Mouse (Mus musculus): Measurements from ENCODE around the gene Tomm20. TPM values are rescaled to one million over a fixed set of nuclear protein-coding genes. Genes with fewer than 3 reads are reported as not detected.

Tomm20 gene
- total and polyA plus RNA-seq, 2 experiments: 22.6 to 233 TPM

DNA sequence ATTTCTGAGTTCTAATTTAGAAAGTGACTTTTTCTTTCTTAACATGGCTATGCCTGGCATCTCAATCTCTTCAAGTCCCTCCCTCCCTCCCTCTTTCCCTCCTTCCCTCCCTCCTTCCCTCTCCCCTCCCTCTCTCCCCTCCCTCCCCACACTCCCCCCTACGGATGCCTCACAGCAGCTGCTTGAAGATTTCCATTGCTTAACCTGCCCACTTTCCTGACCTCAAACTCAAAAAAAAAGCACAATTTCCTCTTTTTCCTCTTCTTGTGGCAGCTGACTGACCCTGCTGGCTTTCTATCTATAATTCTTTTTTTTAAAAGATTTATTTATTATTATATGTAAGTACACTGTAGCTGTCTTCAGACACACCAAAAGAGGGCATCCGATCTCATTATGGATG lies 44.6 kb downstream of the Tomm20 start:
- Histone ChIP-seq H3K79me2 (ENCODE audit: control insufficient read depth, insufficient read depth, low read length) (no peaks in the 10 kb centered on the region), H3K4me3 (ENCODE audit: insufficient read depth, low read depth, low read length) (no peak overlapping the region), H3K4me1 (ENCODE audit: control insufficient read depth, insufficient read depth, low read length) (peaks cover 14% of the 10 kb centered on the region), H3K9ac (ENCODE audit: low read depth, low read length) (no peak overlapping the region), H3K27me3 (ENCODE audit: control insufficient read depth, insufficient read depth, low read length) (no peaks in the 10 kb centered on the region), H3K36me3 (ENCODE audit: control insufficient read depth, insufficient read depth, low read length) (no peaks in the 10 kb centered on the region), H3K27ac (replicated peaks; ENCODE audit: insufficient read depth, low read depth, low read length) (no peak overlapping the region)
- TF ChIP-seq CTCF (IDR thresholded peaks at IDR 0.05; ENCODE audit: low read depth, low read length) (no peak), POLR2A (IDR thresholded peaks at IDR 0.05; ENCODE audit: extremely low read depth, insufficient read depth, low read length) (no peak)
- 72% methylated on average over 2 of the region's 2 CpGs for WGBS
- no peak for DNase-seq (ENCODE audit: extremely low read depth, low read depth, low spot score)

- Histone ChIP-seq H3K27ac (replicated peaks; ENCODE audit: insufficient read depth, low read depth, low read length) (no peak overlapping the region), H3K4me3 (ENCODE audit: insufficient read depth, low read depth, low read length) (no peak overlapping the region), H3K79me2 (ENCODE audit: control insufficient read depth, insufficient read depth, low read length) (no peaks in the 10 kb centered on the region), H3K9ac (ENCODE audit: low read depth, low read length) (no peak overlapping the region), H3K27me3 (ENCODE audit: control insufficient read depth, insufficient read depth, low read length) (no peaks in the 10 kb centered on the region), H3K4me1 (ENCODE audit: control insufficient read depth, insufficient read depth, low read length) (no peaks in the 10 kb centered on the region), H3K36me3 (ENCODE audit: control insufficient read depth, insufficient read depth, low read length) (no peaks in the 10 kb centered on the region)
- 68% methylated on average over 6 of the region's 6 CpGs for WGBS
- TF ChIP-seq POLR2A (IDR thresholded peaks at IDR 0.05; ENCODE audit: extremely low read depth, insufficient read depth, low read length): no peak
- no peak for TF ChIP-seq CTCF (IDR thresholded peaks at IDR 0.05; ENCODE audit: low read depth, low read length)
- no peak for DNase-seq (ENCODE audit: extremely low read depth, low read depth, low spot score)
These were observed 50.5 kb downstream of the Tomm20 start for GRCm38 (mm10) chr8:126895133-126895532.

DNA sequence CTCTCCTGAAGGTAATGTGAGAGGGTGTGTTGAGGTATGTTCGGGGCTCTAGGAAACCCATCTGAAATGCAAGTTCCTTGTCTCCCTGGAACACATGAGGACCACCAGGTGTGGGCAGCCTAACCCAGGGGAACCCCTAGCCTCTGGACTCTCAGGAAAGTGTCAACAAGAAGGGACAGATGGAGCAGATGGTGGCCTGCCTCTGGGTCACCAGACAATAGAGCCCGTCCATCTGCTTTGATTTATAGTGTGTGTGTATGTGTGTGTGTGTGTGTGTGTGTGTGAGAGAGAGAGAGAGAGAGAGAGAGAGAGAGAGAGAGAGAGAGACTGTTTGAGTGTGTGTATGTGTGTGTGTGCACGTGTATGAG lies 58.0 kb downstream of the Tomm20 start:
- no peak for DNase-seq (ENCODE audit: extremely low read depth, low read depth, low spot score)
- 96% methylated on average over 3 of the region's 3 CpGs for WGBS
- peaks cover 22% of the 10 kb centered on the region for H3K4me1 ChIP-seq (ENCODE audit: control insufficient read depth, insufficient read depth, low read length)
- peak overlapping the region; percentile 35 for H3K9ac ChIP-seq (ENCODE audit: low read depth, low read length)
- TF ChIP-seq CTCF (IDR thresholded peaks at IDR 0.05; ENCODE audit: low read depth, low read length): no peak
- TF ChIP-seq POLR2A (IDR thresholded peaks at IDR 0.05; ENCODE audit: extremely low read depth, insufficient read depth, low read length): no peak
- no peaks in the 10 kb centered on the region for H3K36me3 ChIP-seq (ENCODE audit: control insufficient read depth, insufficient read depth, low read length)
- no peaks in the 10 kb centered on the region for H3K79me2 ChIP-seq (ENCODE audit: control insufficient read depth, insufficient read depth, low read length)
- H3K27me3 ChIP-seq (ENCODE audit: control insufficient read depth, insufficient read depth, low read length): no peaks in the 10 kb centered on the region
- no peak overlapping the region for H3K4me3 ChIP-seq (ENCODE audit: insufficient read depth, low read depth, low read length)
- H3K27ac ChIP-seq (replicated peaks; ENCODE audit: insufficient read depth, low read depth, low read length): peak overlapping the region; percentile 99

DNA sequence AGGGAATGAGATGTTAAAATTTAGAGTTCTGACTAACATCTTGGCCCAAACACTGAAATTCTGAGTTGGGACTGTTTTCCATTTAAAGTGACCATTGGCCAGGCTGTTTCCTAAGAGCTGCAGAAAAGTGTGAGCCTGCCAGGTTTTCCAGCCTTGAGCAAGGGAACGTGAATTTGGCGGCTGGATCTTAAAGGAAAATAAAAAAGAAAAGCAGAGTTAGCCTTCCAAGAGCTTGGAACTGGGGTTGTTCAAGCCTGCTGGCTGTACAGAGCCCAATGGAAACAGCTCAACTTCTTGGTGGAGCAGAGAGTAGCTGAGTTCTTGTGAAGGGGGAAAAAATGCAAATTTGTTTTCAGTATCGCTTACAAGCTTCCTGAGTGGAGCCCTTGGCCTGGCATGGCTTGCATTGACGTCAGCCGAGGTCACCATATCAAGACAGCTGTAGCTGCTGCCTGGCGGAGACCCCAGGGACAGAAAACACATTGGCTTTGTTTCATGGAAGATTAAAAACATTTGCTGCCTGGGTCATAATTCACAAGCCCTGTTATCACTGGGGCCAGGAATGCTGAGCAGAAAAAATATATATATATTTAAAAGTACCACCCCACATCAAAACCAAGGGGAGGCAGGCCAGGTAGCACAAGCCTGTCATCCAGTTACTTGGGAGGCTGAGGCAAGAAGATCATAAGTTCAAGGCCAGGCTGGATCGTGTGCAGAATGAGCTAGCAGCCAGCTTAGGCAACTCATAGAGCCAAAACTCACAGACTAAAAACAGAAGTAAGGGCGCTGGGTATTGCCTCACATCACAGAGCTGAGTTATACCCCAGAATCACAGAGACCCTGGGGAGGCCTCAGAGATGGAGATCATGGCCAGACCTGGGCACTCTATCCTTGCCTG lies 58.7 kb downstream of the Tomm20 start:
- peak; percentile 94 for DNase-seq (ENCODE audit: extremely low read depth, low read depth, low spot score)

DNA sequence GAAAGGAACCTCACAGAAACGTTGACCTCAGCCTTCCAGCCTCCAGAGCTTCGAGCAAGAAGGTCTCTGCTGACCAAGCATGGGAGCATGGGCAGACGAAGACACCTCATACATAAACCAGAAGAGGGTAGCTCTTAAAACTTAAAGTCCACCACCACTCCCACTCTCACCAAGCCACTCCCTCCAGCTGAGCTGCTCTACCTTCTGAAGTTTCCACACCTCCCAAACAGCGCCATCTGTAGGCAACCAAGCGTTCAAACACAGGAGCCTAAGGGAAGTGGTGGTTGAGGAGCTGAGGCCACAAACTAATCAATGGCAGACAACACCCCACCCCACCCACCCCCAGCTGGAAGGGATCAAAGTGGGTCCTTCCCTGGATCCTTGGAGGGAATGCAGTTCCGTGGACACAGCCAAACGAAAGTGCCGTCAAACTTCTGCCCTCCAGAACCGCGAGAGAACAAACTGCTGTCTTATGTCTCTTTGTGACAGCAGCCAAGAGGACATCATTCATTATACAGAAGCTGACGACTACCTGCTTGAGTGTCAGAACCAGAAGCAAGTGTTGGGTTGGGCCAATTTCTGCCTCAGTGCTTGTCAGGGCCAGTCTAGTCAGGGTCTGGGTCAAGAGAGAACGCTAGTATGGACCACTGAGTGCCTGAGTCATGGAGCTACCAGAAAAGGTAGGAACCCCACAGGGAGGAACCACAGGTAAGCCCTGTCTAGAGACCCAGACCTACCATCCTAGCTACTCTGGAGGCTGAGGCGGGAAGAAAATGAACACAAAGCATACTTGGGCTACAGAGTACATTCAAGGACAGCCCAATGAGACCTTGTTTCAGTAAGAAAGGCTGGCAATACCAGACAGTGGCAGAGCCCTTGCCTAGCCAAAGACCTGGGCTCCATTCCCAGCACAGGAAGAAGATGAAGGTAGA lies 59.8 kb downstream of the Tomm20 start:
- no peak overlapping the region for H3K4me3 ChIP-seq (ENCODE audit: insufficient read depth, low read depth, low read length)
- H3K9ac ChIP-seq (ENCODE audit: low read depth, low read length): peak overlapping the region; percentile 63
- no peaks in the 10 kb centered on the region for H3K27me3 ChIP-seq (ENCODE audit: control insufficient read depth, insufficient read depth, low read length)
- peaks cover 22% of the 10 kb centered on the region for H3K4me1 ChIP-seq (ENCODE audit: control insufficient read depth, insufficient read depth, low read length)
- peak overlapping the region; percentile 99 for H3K27ac ChIP-seq (replicated peaks; ENCODE audit: insufficient read depth, low read depth, low read length)
- H3K36me3 ChIP-seq (ENCODE audit: control insufficient read depth, insufficient read depth, low read length): no peaks in the 10 kb centered on the region
- DNase-seq (ENCODE audit: extremely low read depth, low read depth, low spot score): peak; percentile 39
- no peaks in the 10 kb centered on the region for H3K79me2 ChIP-seq (ENCODE audit: control insufficient read depth, insufficient read depth, low read length)
- whole genome bisulfite sequencing: 76% methylated on average over 13 of the region's 13 CpGs
- TF ChIP-seq CTCF (IDR thresholded peaks at IDR 0.05; ENCODE audit: low read depth, low read length): peak; percentile 44; the same call in 1 of the 2 replicates
- TF ChIP-seq POLR2A (IDR thresholded peaks at IDR 0.05; ENCODE audit: extremely low read depth, insufficient read depth, low read length): no peak

More for the DNA sequence above, 58.7 kb downstream of the Tomm20 start:
- Histone ChIP-seq H3K36me3 (ENCODE audit: control insufficient read depth, insufficient read depth, low read length) (no peaks in the 10 kb centered on the region), H3K4me1 (ENCODE audit: control insufficient read depth, insufficient read depth, low read length) (peaks cover 22% of the 10 kb centered on the region), H3K79me2 (ENCODE audit: control insufficient read depth, insufficient read depth, low read length) (no peaks in the 10 kb centered on the region), H3K9ac (ENCODE audit: low read depth, low read length) (peak overlapping the region; percentile 63), H3K4me3 (ENCODE audit: insufficient read depth, low read depth, low read length) (no peak overlapping the region), H3K27ac (replicated peaks; ENCODE audit: insufficient read depth, low read depth, low read length) (peak overlapping the region; percentile 99), H3K27me3 (ENCODE audit: control insufficient read depth, insufficient read depth, low read length) (no peaks in the 10 kb centered on the region)
- no peak for TF ChIP-seq POLR2A (IDR thresholded peaks at IDR 0.05; ENCODE audit: extremely low read depth, insufficient read depth, low read length)
- no peak for TF ChIP-seq CTCF (IDR thresholded peaks at IDR 0.05; ENCODE audit: low read depth, low read length)
- 5% methylated on average over 8 of the region's 8 CpGs for WGBS
